Mouse (Mus musculus) hindbrain, embryonic 15.5 days (tissue): ENCODE results near the gene Smcr8. TPM values are rescaled to one million over a fixed set of nuclear protein-coding genes. Genes with fewer than 3 reads are reported as not detected.
A peak's percentile ranks its signal among the peaks of the same experiment; 100 is the strongest.
"Not testable (repeated sequence)": the region's sequence is repeated elsewhere in the genome, so short reads cannot be mapped to it uniquely, and the experiment has no call there.

Source experiments
- ATAC-seq: fragments of 200-750 bp; cut with Nextera tagmentation; 2 replicates; pipeline ENCODE4 v1.8.0; 2017; ENCODE audit warnings: low read depth, moderate number of reproducible peaks, moderate TSS enrichment; ENCODE audit not compliant: low FRiP score
- H3K27ac ChIP-seq: fragments of 300-500 bp; sonication (generic); replicated peaks from 2 replicates; pipeline ENCODE4 v1.5.1; 2015; ENCODE audit warnings: mild to moderate bottlenecking, inconsistent platforms
- H3K27me3 ChIP-seq: fragments of 300-500 bp; sonication (generic); 2 replicates; pipeline ENCODE4 v1.6.1; 2015; ENCODE audit warnings: control low read depth, inconsistent platforms
- H3K36me3 ChIP-seq: fragments of 300-500 bp; sonication (generic); 2 replicates; pipeline ENCODE4 v1.6.1; 2015; ENCODE audit warnings: control low read depth, inconsistent platforms
- H3K4me1 ChIP-seq: fragments of 300-500 bp; sonication (generic); replicated peaks from 2 replicates; pipeline ENCODE4 v1.6.1; 2015; ENCODE audit warnings: control low read depth, inconsistent platforms
- H3K4me2 ChIP-seq: fragments of 300-500 bp; sonication (generic); 2 replicates; pipeline ENCODE4 v1.6.1; 2015; ENCODE audit warnings: moderate library complexity, mild to moderate bottlenecking, inconsistent platforms
- H3K4me3 ChIP-seq: fragments of 300-500 bp; sonication (generic); 2 replicates; pipeline ENCODE4 v1.5.1; 2015; ENCODE audit warnings: mild to moderate bottlenecking, inconsistent platforms
- H3K9ac ChIP-seq: fragments of 300-500 bp; sonication (generic); 2 replicates; pipeline ENCODE4 v1.6.1; 2015; ENCODE audit warnings: inconsistent platforms
- H3K9me3 ChIP-seq: fragments of 300-500 bp; sonication (generic); 2 replicates; pipeline ENCODE4 v1.6.1; 2016; ENCODE audit warnings: control low read depth, inconsistent platforms
- WGBS: fragments of 180-500 bp; shearing (Covaris S2); methylation state at CpG from one replicate; pipeline ENCODE4 v1.1.7; 2015; 5-methylcytosine and 5-hydroxymethylcytosine counted together
- polyA plus RNA-seq: library from polyadenylated mRNA; unstranded; fragments of >200 nt; fragmentation: Nextera tagmentation; extraction: Ambion mirVana; gene quantifications from 2 replicates; pipeline ENCODE4 v1.2.1, GENCODE M21; 2015

Gene Smcr8
- polyA plus RNA-seq, 1 experiment from 2014 or later = 6.7 TPM

DNA sequence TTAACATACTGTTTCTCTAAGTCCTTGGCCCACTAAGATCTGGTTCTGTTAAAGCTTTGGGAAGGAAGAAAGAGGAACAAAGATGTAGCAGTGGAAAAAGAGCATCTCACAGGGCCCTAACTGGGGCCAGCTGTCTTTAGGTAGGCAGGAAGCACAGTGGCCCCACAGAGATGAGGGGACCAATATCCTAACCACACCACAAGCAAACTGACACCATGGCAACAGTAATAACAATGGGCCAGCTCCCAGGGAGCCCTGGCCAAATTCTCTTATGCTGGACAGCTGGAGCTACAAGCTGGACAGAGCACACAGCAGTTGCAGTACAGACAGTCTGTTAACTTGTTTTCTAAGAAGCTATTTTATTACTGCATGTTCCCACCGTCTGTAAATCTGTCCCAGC, 10.3 kb downstream of the Smcr8 start:
- 43% methylated on average over 1 of the region's 1 CpGs for WGBS
- H3K27ac ChIP-seq = no peak overlapping the region
- peaks cover 8% of the 10 kb centered on the region for H3K4me1 ChIP-seq
- no peaks in the 10 kb centered on the region for H3K27me3 ChIP-seq
- no peak overlapping the region for H3K9ac ChIP-seq
- H3K36me3 ChIP-seq = peaks cover 57% of the 10 kb centered on the region
- ATAC-seq = no peak
- no peak overlapping the region for H3K4me3 ChIP-seq
- no peaks in the 10 kb centered on the region for H3K9me3 ChIP-seq
- no peak overlapping the region for H3K4me2 ChIP-seq

DNA sequence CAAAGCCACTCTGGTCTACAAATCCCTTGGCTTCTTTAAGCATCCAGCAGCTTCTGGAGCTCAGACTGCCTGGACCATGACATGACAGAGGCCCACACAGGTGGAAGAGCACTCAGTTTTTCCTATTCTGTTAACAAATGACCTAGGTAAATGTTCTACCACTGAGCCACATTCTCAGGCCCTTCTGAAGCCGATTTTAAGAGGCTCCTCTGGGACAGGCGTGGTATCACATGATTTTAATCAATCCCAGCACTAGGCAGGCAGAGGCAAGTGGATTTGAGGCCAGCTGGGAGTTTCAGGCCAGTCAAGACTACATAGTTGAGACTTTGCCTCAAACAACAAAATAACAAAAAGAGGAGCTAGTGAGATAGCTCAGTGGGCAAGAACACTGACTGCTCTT, 13.1 kb downstream of the Smcr8 start:
- Histone ChIP-seq H3K4me2 (no peak overlapping the region), H3K36me3 (peaks cover 36% of the 10 kb centered on the region), H3K4me1 (peaks cover 4% of the 10 kb centered on the region; the same call in 1 of the 2 replicates), H3K27ac (no peak overlapping the region), H3K27me3 (no peaks in the 10 kb centered on the region), H3K9ac (no peak overlapping the region), H3K4me3 (no peak overlapping the region), H3K9me3 (no peaks in the 10 kb centered on the region)
- 87% methylated on average over 2 of the region's 2 CpGs for WGBS
- no peak for ATAC-seq

DNA sequence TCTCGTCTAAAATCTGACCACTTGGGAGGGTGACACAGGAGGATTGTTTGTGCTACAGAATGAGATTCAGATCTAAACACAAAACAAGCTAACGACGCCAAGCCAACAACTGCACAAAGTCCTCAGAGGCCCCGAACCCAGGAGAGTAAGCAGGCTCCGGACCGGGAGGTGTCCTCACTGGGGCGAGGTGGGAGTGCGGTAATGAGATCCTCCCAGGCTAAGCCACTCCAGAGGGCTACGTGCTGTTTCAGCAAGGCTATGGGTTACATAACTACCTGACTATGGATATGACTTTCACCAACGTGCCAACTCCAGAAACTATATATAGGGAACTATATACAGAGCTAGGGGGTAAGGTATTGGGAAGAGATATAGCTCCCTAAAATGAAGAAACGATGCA, 19.0 kb downstream of the Smcr8 start:
- no peak overlapping the region for H3K4me3 ChIP-seq
- no peak overlapping the region for H3K27ac ChIP-seq
- no peaks in the 10 kb centered on the region for H3K4me1 ChIP-seq
- no peak overlapping the region for H3K4me2 ChIP-seq
- H3K27me3 ChIP-seq = no peaks in the 10 kb centered on the region
- WGBS = 92% methylated on average over 11 of the region's 11 CpGs
- ATAC-seq = no peak
- no peaks in the 10 kb centered on the region for H3K9me3 ChIP-seq
- no peak overlapping the region for H3K9ac ChIP-seq
- no peaks in the 10 kb centered on the region for H3K36me3 ChIP-seq

DNA sequence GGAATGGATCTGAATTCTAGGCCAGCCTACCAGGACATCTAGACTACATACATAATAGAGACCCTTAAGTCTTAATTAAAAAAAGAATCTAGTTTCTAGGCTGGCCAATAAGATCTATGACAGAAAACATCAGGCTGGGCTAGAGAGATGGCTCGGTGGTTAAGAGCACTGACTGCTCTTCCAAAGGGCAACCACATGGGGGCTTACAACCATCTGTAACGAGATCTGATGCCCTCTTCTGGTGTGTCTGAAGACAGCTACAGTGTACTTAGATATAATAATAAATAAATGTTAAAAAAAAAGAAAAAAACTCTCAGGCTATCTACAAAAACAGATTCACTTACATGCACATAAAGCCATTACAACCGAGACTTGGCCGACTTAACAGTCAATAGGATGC, 22.7 kb downstream of the Smcr8 start:
- Histone ChIP-seq H3K4me3 (no peak overlapping the region), H3K36me3 (no peaks in the 10 kb centered on the region), H3K27me3 (no peaks in the 10 kb centered on the region), H3K4me2 (no peak overlapping the region), H3K9ac (no peak overlapping the region), H3K4me1 (no peaks in the 10 kb centered on the region), H3K27ac (no peak overlapping the region), H3K9me3 (no peaks in the 10 kb centered on the region)
- WGBS = 94% methylated on average over 4 of the region's 4 CpGs
- no peak for ATAC-seq

DNA sequence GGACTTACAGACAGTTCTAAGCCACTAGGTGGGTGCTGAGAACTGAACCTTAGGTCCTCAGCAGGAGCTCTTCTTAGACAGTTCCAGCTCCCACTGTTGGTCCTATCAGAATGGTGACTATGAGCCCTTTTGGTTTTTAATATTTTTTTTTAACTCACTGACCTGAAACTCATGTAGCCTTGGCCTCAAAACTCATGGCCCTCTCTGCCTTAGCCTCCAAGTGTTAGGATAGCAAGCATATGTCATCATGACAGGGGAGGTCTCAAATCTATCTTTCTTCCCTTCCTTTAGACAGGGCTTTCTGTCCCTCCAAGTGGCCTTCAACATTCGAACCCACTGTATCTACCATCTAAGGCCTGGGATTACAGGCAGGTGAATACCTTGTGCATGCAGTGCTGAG, 23.6 kb downstream of the Smcr8 start:
- no peak for ATAC-seq
- H3K4me1 ChIP-seq = no peaks in the 10 kb centered on the region
- no peak overlapping the region for H3K27ac ChIP-seq
- H3K4me3 ChIP-seq = no peak overlapping the region
- H3K27me3 ChIP-seq = no peaks in the 10 kb centered on the region
- 93% methylated on average over 1 of the region's 1 CpGs for WGBS
- H3K9me3 ChIP-seq = no peaks in the 10 kb centered on the region
- H3K9ac ChIP-seq = no peak overlapping the region
- H3K36me3 ChIP-seq = no peaks in the 10 kb centered on the region
- H3K4me2 ChIP-seq = no peak overlapping the region

DNA sequence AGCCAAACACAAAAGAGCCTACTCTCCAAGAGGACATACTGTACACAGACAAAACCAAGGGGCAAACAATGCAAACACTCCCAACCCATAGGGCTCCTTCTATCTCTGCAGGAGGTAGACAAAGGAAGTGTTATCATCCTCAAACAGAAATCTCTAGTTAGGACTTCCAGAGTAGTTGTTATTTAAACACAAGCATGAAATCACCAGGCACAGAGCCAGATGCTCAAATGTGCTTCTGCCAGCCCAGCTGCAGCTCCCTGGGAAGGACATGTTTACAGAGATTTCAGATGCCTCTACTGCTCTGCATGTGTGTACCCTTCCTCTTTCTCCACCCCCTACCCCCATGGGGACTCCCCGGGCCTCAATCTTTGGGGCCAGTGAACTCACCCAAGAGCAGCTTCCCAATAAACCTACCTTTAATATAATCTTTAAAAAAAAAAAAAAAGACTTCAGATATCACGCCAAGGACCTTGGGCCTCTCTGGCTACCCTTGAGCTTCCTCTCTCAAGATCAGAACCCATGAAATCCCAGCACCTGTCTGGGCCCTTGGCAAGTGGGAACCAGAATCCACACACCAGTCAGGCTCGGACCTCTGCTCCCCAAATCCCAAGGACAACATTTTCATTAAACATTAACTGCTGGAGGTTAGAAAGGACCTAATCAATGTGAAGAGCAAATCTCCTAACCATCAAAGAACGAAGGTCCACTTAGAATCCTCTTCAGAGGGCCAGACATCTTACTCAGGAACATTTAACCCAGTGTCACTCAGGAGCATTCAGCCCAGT, 31.2 kb downstream of the Smcr8 start:
- ATAC-seq = no peak
- no peak overlapping the region for H3K4me2 ChIP-seq
- no peak overlapping the region for H3K9ac ChIP-seq
- WGBS = 78% methylated on average over 4 of the region's 4 CpGs
- no peak overlapping the region for H3K27ac ChIP-seq
- peaks cover 14% of the 10 kb centered on the region for H3K4me1 ChIP-seq
- H3K27me3 ChIP-seq = no peaks in the 10 kb centered on the region
- no peaks in the 10 kb centered on the region for H3K36me3 ChIP-seq
- H3K4me3 ChIP-seq = no peak overlapping the region
- no peaks in the 10 kb centered on the region for H3K9me3 ChIP-seq

DNA sequence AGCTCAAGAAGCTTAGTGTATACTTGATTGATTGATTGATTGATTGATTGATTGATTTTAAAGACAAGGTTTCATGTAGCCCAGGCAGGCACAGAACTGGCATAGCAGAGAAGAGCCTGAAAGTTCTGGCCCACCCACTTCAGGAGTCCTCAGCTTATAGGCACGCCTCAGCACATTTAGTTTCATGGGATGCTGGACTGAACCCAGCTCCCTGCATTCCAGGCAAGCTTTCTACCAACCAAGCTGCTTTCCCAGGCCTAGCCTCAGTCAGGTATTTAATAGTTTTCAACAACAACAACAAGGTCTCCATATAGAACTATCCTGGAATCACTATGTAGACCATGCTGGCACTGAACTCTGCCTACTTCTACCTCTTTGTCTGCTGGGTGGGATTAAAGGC, 32.2 kb downstream of the Smcr8 start:
- no peak overlapping the region for H3K4me3 ChIP-seq
- 0 out of 2 replicates have a peak overlapping the region, but pooled peaks have one; percentile 93 for H3K4me2 ChIP-seq
- ATAC-seq = no peak
- WGBS = 59% methylated on average over 1 of the region's 1 CpGs
- no peak overlapping the region for H3K9ac ChIP-seq
- H3K36me3 ChIP-seq = no peaks in the 10 kb centered on the region
- peaks cover 14% of the 10 kb centered on the region for H3K4me1 ChIP-seq
- H3K27me3 ChIP-seq = no peaks in the 10 kb centered on the region
- no peak overlapping the region for H3K27ac ChIP-seq
- H3K9me3 ChIP-seq = no peaks in the 10 kb centered on the region

DNA sequence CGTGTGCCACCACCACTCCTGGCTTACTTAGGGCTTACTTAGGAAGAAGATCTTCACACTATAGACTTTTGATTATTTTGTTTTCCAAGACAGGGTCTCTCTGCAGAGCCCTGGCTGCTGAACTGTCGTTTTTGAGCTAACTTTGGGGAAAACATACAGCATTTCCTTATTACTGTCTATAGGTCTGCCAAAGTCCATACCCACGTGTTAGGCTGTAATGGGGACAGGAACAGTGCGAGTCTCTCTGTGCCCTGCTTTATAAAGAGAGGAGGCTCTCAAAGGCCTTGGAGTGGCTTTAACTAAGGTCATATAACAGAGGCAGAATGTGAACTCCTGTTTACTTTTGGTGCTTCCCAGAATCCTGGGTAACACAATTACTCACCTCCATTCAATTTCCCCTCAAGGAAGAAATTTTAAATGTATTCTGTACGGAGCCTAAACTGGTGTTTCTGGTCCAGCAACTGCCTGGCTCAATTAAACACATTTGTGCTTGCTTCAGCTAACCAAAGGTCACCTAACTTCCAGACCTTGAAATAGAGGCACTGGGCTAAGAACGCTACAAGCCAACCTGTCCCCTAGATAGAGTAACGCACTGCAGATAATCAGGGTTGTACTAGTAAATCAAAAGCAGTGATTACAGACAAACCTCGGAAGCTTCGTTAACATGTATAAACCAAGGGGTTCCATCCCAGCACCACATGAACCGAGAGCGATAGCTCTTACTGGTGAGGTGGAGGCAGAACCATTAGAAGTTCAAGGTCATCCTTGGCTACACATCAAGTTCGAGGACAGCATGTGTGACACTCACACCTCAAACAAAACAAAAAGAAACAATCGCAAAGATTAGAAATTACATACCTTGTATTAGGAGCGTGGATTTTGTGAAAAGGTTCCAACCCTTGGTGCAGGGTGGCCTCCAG, 33.0 kb downstream of the Smcr8 start:
- H3K9ac ChIP-seq = 0 out of 2 replicates have a peak overlapping the region, but pooled peaks have one; percentile 7
- peak overlapping the region; percentile 93 for H3K4me2 ChIP-seq
- ATAC-seq = no peak
- H3K4me3 ChIP-seq = peak overlapping the region; percentile 50
- no peak overlapping the region for H3K27ac ChIP-seq
- no peaks in the 10 kb centered on the region for H3K9me3 ChIP-seq
- 20% methylated on average over 14 of the region's 14 CpGs for WGBS
- H3K27me3 ChIP-seq = no peaks in the 10 kb centered on the region
- H3K4me1 ChIP-seq = peaks cover 14% of the 10 kb centered on the region
- H3K36me3 ChIP-seq = no peaks in the 10 kb centered on the region

DNA sequence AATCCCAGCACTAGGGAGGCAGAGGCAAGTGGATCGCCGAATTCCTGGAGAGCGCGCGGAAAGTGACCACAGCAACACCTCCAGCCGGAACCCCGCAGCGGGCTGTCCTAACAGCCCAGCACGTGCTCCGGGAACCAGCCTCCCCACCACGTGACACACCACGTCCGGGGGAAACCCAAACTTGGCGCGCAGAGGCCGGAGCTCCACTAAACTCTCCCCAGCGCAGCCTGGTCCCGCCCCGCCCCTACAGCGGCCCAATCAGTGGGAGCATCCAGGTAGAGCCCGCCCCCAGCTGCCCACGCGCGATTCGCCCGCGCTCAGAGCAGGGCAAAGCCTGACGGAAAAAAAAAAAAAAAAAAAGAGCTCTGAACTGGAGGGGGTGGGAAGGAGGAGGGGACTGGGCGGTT, 33.7 kb downstream of the Smcr8 start:
- H3K4me2 ChIP-seq = peak overlapping the region; percentile 93
- peak overlapping the region; percentile 50 for H3K4me3 ChIP-seq
- H3K4me1 ChIP-seq = peaks cover 14% of the 10 kb centered on the region
- ATAC-seq = peak; percentile 100
- no peaks in the 10 kb centered on the region for H3K36me3 ChIP-seq
- no peak overlapping the region for H3K27ac ChIP-seq
- H3K27me3 ChIP-seq = no peaks in the 10 kb centered on the region
- no peaks in the 10 kb centered on the region for H3K9me3 ChIP-seq
- under 1% methylated on average over 29 of the region's 29 CpGs for WGBS
- no peak overlapping the region for H3K9ac ChIP-seq

DNA sequence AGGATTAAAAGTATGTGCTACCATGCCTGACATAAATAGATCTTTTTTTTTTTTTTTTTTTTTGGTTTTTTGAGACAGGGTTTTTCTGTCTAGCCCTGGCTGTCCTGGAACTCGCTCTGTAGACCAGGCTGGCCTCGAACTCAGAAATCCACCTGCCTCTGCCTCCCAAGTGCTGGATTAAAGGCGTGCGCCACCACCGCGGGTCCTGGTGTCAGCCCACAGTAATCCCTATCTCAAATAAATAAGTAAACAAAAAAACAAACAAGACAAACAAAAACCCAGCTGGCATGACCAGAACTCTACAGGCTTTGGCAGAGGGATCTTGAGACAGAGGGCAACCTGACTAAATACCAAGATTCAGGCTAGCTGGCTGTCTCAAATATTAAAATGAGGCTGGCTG, 34.3 kb downstream of the Smcr8 start, which contains the start of gene Shmt1:
Shmt1 (minus strand) TSS at position 101 of the 400 bp plus-strand sequence.
- H3K4me2 ChIP-seq = peak within 1 kb of the TSS; percentile 93
- not testable (repeated sequence) for H3K27me3 ChIP-seq, ATAC-seq, H3K27ac ChIP-seq, H3K36me3 ChIP-seq, H3K9me3 ChIP-seq
- WGBS = 24% methylated on average over 6 of the region's 6 CpGs
- peaks cover 14% of the 10 kb centered on the region for H3K4me1 ChIP-seq
- H3K4me3 ChIP-seq = peak within 1 kb of the TSS; percentile 50
- H3K9ac ChIP-seq = 0 out of 2 replicates have a peak within 1 kb of the TSS, but pooled peaks have one; percentile 7

DNA sequence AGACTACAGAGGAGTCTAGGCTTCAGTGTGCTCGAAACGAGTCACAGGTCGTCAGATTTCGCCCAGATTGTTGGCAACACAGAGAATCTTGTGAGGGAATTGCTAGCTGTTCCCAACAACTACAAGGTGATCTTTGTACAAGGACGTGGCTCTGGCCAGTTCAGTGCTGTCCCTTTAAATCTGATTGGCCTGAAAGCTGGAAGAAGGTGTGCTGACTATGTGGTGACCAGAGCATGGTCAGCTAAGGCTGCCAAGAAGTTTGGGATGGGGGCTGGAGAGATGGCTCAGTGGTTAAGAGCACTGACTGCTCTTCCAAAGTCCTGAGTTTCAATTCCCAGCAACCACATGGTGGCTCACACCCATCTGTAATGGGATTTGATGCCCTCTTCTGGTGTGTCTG, 39.1 kb downstream of the Smcr8 start:
- H3K9ac ChIP-seq = no peak overlapping the region
- H3K36me3 ChIP-seq = no peaks in the 10 kb centered on the region
- H3K4me2 ChIP-seq = no peak overlapping the region
- no peaks in the 10 kb centered on the region for H3K27me3 ChIP-seq
- ATAC-seq = no peak
- H3K27ac ChIP-seq = no peak overlapping the region
- H3K4me1 ChIP-seq = no peaks in the 10 kb centered on the region
- no peak overlapping the region for H3K4me3 ChIP-seq
- H3K9me3 ChIP-seq = no peaks in the 10 kb centered on the region
- 73% methylated on average over 5 of the region's 5 CpGs for WGBS

DNA sequence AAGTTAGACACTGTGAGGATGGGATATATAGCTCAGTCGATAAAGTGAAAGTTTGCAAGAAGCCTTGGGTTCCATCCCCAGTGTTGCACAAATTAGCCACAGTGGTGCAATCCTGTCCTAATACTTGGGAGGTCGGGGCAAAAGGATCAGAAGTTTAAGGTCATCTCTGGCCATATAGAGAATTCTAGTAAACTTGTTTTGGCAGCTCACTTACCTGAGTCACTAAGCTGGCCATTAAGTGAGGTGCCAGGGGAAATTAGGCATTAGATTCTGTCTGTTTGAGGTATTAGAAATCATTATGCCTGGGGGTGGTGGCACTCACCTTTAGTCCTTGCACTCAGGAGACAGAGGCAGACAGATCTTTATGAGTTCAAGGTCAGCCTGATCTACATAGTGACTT, 46.4 kb downstream of the Smcr8 start:
- no peak overlapping the region for H3K4me2 ChIP-seq
- H3K36me3 ChIP-seq = no peaks in the 10 kb centered on the region
- no peaks in the 10 kb centered on the region for H3K4me1 ChIP-seq
- H3K27ac ChIP-seq = no peak overlapping the region
- no peak for ATAC-seq
- no peak overlapping the region for H3K9ac ChIP-seq
- WGBS = 80% methylated on average over 2 of the region's 2 CpGs
- H3K9me3 ChIP-seq = no peaks in the 10 kb centered on the region
- no peak overlapping the region for H3K4me3 ChIP-seq
- H3K27me3 ChIP-seq = 0 out of 2 replicates have a peak, but pooled peaks cover 2% of the 10 kb centered on the region
